Mouse (Mus musculus): ENCODE measurements around the gene Camsap1. TPM values are rescaled to one million over a fixed set of nuclear protein-coding genes. Genes with fewer than 3 reads are reported as not detected.

Camsap1 gene
- polyA plus RNA-seq (2014; fragmentation: Illumina TruSeq; extraction: RNeasy Lipid Tissue Mini Kit (QIAGEN cat#74804); ENCODE audit: low replicate concordance) = 12.3 TPM

GRCm38 (mm10) chr2:25983159-25983907, at the start of gene Camsap1:
Gene Camsap1 (minus strand): TSS chr2:25983282.

GRCm38 (mm10) chr2:26021561-26022257, 38.6 kb upstream of the Camsap1 start, which contains the start of gene Ubac1:
Gene Ubac1 (minus strand): TSS chr2:26021747.

Other genes with a start within 250 kb of the Camsap1 start
- not detected for gene Obp2b, start 246.3 kb downstream of the Camsap1 start, polyA plus RNA-seq (2014; fragmentation: Illumina TruSeq; extraction: RNeasy Lipid Tissue Mini Kit (QIAGEN cat#74804); ENCODE audit: low replicate concordance)
- gene Lcn3, start 217.7 kb downstream of the Camsap1 start, polyA plus RNA-seq (2014; fragmentation: Illumina TruSeq; extraction: RNeasy Lipid Tissue Mini Kit (QIAGEN cat#74804); ENCODE audit: low replicate concordance) = not detected
- gene Lcn11, start 206.3 kb downstream of the Camsap1 start, polyA plus RNA-seq (2014; fragmentation: Illumina TruSeq; extraction: RNeasy Lipid Tissue Mini Kit (QIAGEN cat#74804); ENCODE audit: low replicate concordance) = not detected
- not detected for gene Gm13539, start 201.0 kb downstream of the Camsap1 start, polyA plus RNA-seq (2014; fragmentation: Illumina TruSeq; extraction: RNeasy Lipid Tissue Mini Kit (QIAGEN cat#74804); ENCODE audit: low replicate concordance)
- not detected for gene Glt6d1, start 167.4 kb downstream of the Camsap1 start, polyA plus RNA-seq (2014; fragmentation: Illumina TruSeq; extraction: RNeasy Lipid Tissue Mini Kit (QIAGEN cat#74804); ENCODE audit: low replicate concordance)
- not detected for gene Lcn9, start 160.1 kb downstream of the Camsap1 start, polyA plus RNA-seq (2014; fragmentation: Illumina TruSeq; extraction: RNeasy Lipid Tissue Mini Kit (QIAGEN cat#74804); ENCODE audit: low replicate concordance)
- gene Sohlh1, start 136.0 kb downstream of the Camsap1 start, polyA plus RNA-seq (2014; fragmentation: Illumina TruSeq; extraction: RNeasy Lipid Tissue Mini Kit (QIAGEN cat#74804); ENCODE audit: low replicate concordance) = not detected
- gene Kcnt1, start 119.5 kb downstream of the Camsap1 start, polyA plus RNA-seq (2014; fragmentation: Illumina TruSeq; extraction: RNeasy Lipid Tissue Mini Kit (QIAGEN cat#74804); ENCODE audit: low replicate concordance) = 0.07 TPM
- 27.2 TPM for gene Ubac1, start 38.5 kb upstream of the Camsap1 start, polyA plus RNA-seq (2014; fragmentation: Illumina TruSeq; extraction: RNeasy Lipid Tissue Mini Kit (QIAGEN cat#74804); ENCODE audit: low replicate concordance)
- gene Nacc2, start 139.9 kb upstream of the Camsap1 start, polyA plus RNA-seq (2014; fragmentation: Illumina TruSeq; extraction: RNeasy Lipid Tissue Mini Kit (QIAGEN cat#74804); ENCODE audit: low replicate concordance) = 9.4 TPM
- not detected for gene Lhx3, start 225.0 kb upstream of the Camsap1 start, polyA plus RNA-seq (2014; fragmentation: Illumina TruSeq; extraction: RNeasy Lipid Tissue Mini Kit (QIAGEN cat#74804); ENCODE audit: low replicate concordance)